16 mouse cellular contexts compared by ENCODE assay signal in genomic region chr3:95680673-95681072, GRCm38 (mm10).
"Had no signal": no experiment of that assay in that cellular context is flagged by ENCODE, and none has a peak within 500 bp of the region (broad histone marks: within the 10 kb centered on the region; RNA-seq: fewer than 3 reads in every experiment).

No protein-coding gene starts in this region.

- H3K9me3 ChIP-seq: kidney, embryonic 15.5 days; limb, embryonic 10.5 days; liver, embryonic 12.5 days; lung, embryonic 15.5 days; megakaryocyte, embryonic 14.5 days; midbrain, embryonic 15.5 days; stomach, embryonic 15.5 days had no signal

- H3K27me3 ChIP-seq: kidney, embryonic 15.5 days; lung, embryonic 15.5 days; midbrain, embryonic 15.5 days; stomach, embryonic 15.5 days had no signal

- H3K9ac ChIP-seq: kidney, embryonic 15.5 days; liver, postnatal 0 days; lung, embryonic 15.5 days; midbrain, embryonic 15.5 days; stomach, embryonic 15.5 days had no signal

- DNase-seq: kidney, postnatal 14 days; liver, postnatal 0 days; lung, postnatal 14 days; right cerebral cortex, postnatal 14 days; thymus, adult 2 months; thymus, postnatal 25 days had no signal

- H3K27ac ChIP-seq: kidney, embryonic 15.5 days; left cerebral cortex, adult 2 months; limb, embryonic 10.5 days; liver, embryonic 12.5 days; lung, embryonic 15.5 days; macrophage; midbrain, embryonic 15.5 days; stomach, embryonic 15.5 days had no signal

- H3K4me3 ChIP-seq: kidney, embryonic 15.5 days; left cerebral cortex, adult 2 months; limb, embryonic 10.5 days; liver, embryonic 12.5 days; lung, embryonic 15.5 days; megakaryocyte, embryonic 14.5 days; midbrain, embryonic 15.5 days; stomach, embryonic 15.5 days had no signal

- ATAC-seq: liver, embryonic 12.5 days; liver, postnatal 0 days; midbrain, embryonic 15.5 days had no signal

- H3K36me3 ChIP-seq: liver, embryonic 12.5 days; lung, embryonic 15.5 days; midbrain, embryonic 15.5 days; stomach, embryonic 15.5 days had no signal

- H3K4me2 ChIP-seq: kidney, embryonic 15.5 days; midbrain, embryonic 11.5 days; midbrain, embryonic 15.5 days; stomach, embryonic 15.5 days had no signal
